Mouse (Mus musculus) liver, adult 2 months (tissue): ENCODE data around the gene Flywch2. TPM values are rescaled to one million over a fixed set of nuclear protein-coding genes. Genes with fewer than 3 reads are reported as not detected.

ENCODE experiments used
- DNase-seq: peaks from one replicate; pipeline ENCODE4 v3.0.0-alpha.2; 2011; ENCODE audit warnings: low read depth, low spot score; ENCODE audit errors: extremely low read depth
- H3K27ac ChIP-seq: fragments of 200-500 bp; replicated peaks from 2 replicates; pipeline ENCODE4 v1.5.1; 2012; ENCODE audit warnings: low read depth, mild to moderate bottlenecking, control low read depth, inconsistent platforms, low read length; ENCODE audit not compliant: insufficient read depth
- H3K27me3 ChIP-seq: fragments of 200-500 bp; 2 replicates; pipeline ENCODE4 v1.6.1; 2012; ENCODE audit warnings: mild to moderate bottlenecking, moderate library complexity, low read length, inconsistent platforms; ENCODE audit not compliant: control insufficient read depth, insufficient read depth
- H3K36me3 ChIP-seq: fragments of 200-500 bp; 2 replicates; pipeline ENCODE4 v1.6.1; 2012; ENCODE audit warnings: low read length, inconsistent platforms; ENCODE audit not compliant: control insufficient read depth, insufficient read depth
- H3K4me1 ChIP-seq: fragments of 200-500 bp; 2 replicates; pipeline ENCODE4 v1.6.1; 2011; ENCODE audit warnings: low read length; ENCODE audit not compliant: control insufficient read depth, insufficient read depth
- H3K4me3 ChIP-seq: fragments of 200-500 bp; 2 replicates; pipeline ENCODE4 v1.5.1; 2011; ENCODE audit warnings: low read depth, mild to moderate bottlenecking, control low read depth, low read length, moderate library complexity; ENCODE audit not compliant: insufficient read depth
- H3K79me2 ChIP-seq: fragments of 200-500 bp; 2 replicates; pipeline ENCODE4 v1.6.1; 2012; ENCODE audit warnings: inconsistent platforms, mild to moderate bottlenecking, low read length, moderate library complexity; ENCODE audit not compliant: control insufficient read depth, insufficient read depth
- H3K9ac ChIP-seq: fragments of 200-500 bp; 2 replicates; pipeline ENCODE4 v1.6.1; 2012; ENCODE audit warnings: low read depth, mild to moderate bottlenecking, control low read depth, inconsistent platforms, low read length
- CTCF ChIP-seq: fragments of 200-500 bp; IDR thresholded peaks from 2 replicates; pipeline ENCODE4 v1.5.1; 2011; ENCODE audit warnings: low read depth, low read length, control low read depth
- POLR2A ChIP-seq: fragments of 200-500 bp; IDR thresholded peaks from 2 replicates; pipeline ENCODE4 v1.6.1; 2011; ENCODE audit warnings: low read length, control low read depth; ENCODE audit not compliant: insufficient read depth; ENCODE audit errors: extremely low read depth
- WGBS: fragments of 180-500 bp; shearing (Covaris S2); methylation state at CpG from one replicate; pipeline ENCODE4 v1.1.7; 2018; 5-methylcytosine and 5-hydroxymethylcytosine counted together
- polyA plus RNA-seq: library from polyadenylated mRNA; depleted of rRNA; stranded (reverse); fragments of >200 nt; gene quantifications from 2 replicates; pipeline ENCODE4 v1.2.3, GENCODE M21; 2012
- total RNA-seq: library from RNA; depleted of rRNA; stranded (reverse); fragments of >200 nt; gene quantifications from 2 replicates; pipeline ENCODE4 v1.2.3, GENCODE M21; 2014

Flywch2 gene
- total and polyA plus RNA-seq, 2 experiments, result 1.5 to 2.6 TPM

- 65% methylated on average over 2 of the region's 2 CpGs for WGBS
- Histone ChIP-seq H3K79me2 (no peaks in the 10 kb centered on the region), H3K27ac (no peak overlapping the region), H3K27me3 (no peaks in the 10 kb centered on the region), H3K36me3 (no peaks in the 10 kb centered on the region), H3K4me3 (peak overlapping the region; percentile 83; the same call in 1 of the 2 replicates), H3K9ac (no peak overlapping the region), H3K4me1 (peaks cover 4% of the 10 kb centered on the region; the same call in 1 of the 2 replicates)
- DNase-seq, result no peak
- TF ChIP-seq CTCF (no peak), POLR2A (no peak)
Observed at GRCm38 (mm10) chr17:23770493-23770892, 15.4 kb downstream of the Flywch2 start.

GRCm38 (mm10) chr17:23762976-23763375 is 22.9 kb downstream of the Flywch2 start:
- Histone ChIP-seq H3K79me2 (no peaks in the 10 kb centered on the region), H3K27me3 (no peaks in the 10 kb centered on the region), H3K4me1 (no peaks in the 10 kb centered on the region), H3K36me3 (peaks cover 4% of the 10 kb centered on the region; the same call in 1 of the 2 replicates), H3K4me3 (no peak overlapping the region), H3K9ac (no peak overlapping the region), H3K27ac (no peak overlapping the region)
- WGBS, result 88% methylated on average over 11 of the region's 11 CpGs
- no peak for TF ChIP-seq POLR2A
- TF ChIP-seq CTCF, result no peak
- no peak for DNase-seq

- Histone ChIP-seq H3K27ac (no peak overlapping the region), H3K79me2 (no peaks in the 10 kb centered on the region), H3K36me3 (peaks cover 4% of the 10 kb centered on the region; the same call in 1 of the 2 replicates), H3K4me3 (no peak overlapping the region), H3K9ac (no peak overlapping the region), H3K27me3 (no peaks in the 10 kb centered on the region), H3K4me1 (no peaks in the 10 kb centered on the region)
- WGBS, result 98% methylated on average over 3 of the region's 3 CpGs
- DNase-seq, result no peak
- no peak for TF ChIP-seq POLR2A
- TF ChIP-seq CTCF, result no peak
Observed at GRCm38 (mm10) chr17:23761155-23761554, 24.7 kb downstream of the Flywch2 start.

GRCm38 (mm10) chr17:23760231-23760630 is 25.6 kb downstream of the Flywch2 start:
- no peak overlapping the region for H3K27ac ChIP-seq
- no peaks in the 10 kb centered on the region for H3K79me2 ChIP-seq
- 97% methylated on average over 9 of the region's 9 CpGs for WGBS
- no peaks in the 10 kb centered on the region for H3K4me1 ChIP-seq
- peaks cover 4% of the 10 kb centered on the region; the same call in 1 of the 2 replicates for H3K36me3 ChIP-seq
- DNase-seq, result no peak
- H3K9ac ChIP-seq, result no peak overlapping the region
- TF ChIP-seq CTCF (no peak), POLR2A (no peak)
- no peak overlapping the region for H3K4me3 ChIP-seq
- no peaks in the 10 kb centered on the region for H3K27me3 ChIP-seq

- 95% methylated on average over 8 of the region's 8 CpGs for WGBS
- Histone ChIP-seq H3K9ac (no peak overlapping the region), H3K27me3 (no peaks in the 10 kb centered on the region), H3K79me2 (no peaks in the 10 kb centered on the region), H3K36me3 (peaks cover 4% of the 10 kb centered on the region; the same call in 1 of the 2 replicates), H3K4me1 (no peaks in the 10 kb centered on the region), H3K4me3 (no peak overlapping the region), H3K27ac (no peak overlapping the region)
- TF ChIP-seq CTCF, result no peak
- no peak for TF ChIP-seq POLR2A
- no peak for DNase-seq
Observed at GRCm38 (mm10) chr17:23758801-23759200, 27.1 kb downstream of the Flywch2 start.

- no peak overlapping the region for H3K27ac ChIP-seq
- 96% methylated on average over 9 of the region's 9 CpGs for WGBS
Observed at GRCm38 (mm10) chr17:23757581-23757980, 28.3 kb downstream of the Flywch2 start.

More at GRCm38 (mm10) chr17:23757581-23757980, 28.3 kb downstream of the Flywch2 start:
- Histone ChIP-seq H3K9ac (no peak overlapping the region), H3K4me3 (no peak overlapping the region), H3K79me2 (no peaks in the 10 kb centered on the region), H3K36me3 (peaks cover 4% of the 10 kb centered on the region; the same call in 1 of the 2 replicates), H3K27me3 (no peaks in the 10 kb centered on the region), H3K4me1 (no peaks in the 10 kb centered on the region)
- DNase-seq, result no peak
- TF ChIP-seq POLR2A, result no peak
- TF ChIP-seq CTCF, result no peak
